Mouse (Mus musculus) stomach, embryonic 14.5 days (tissue): ENCODE results near the gene Clpsl2. TPM values are rescaled to one million over a fixed set of nuclear protein-coding genes. Genes with fewer than 3 reads are reported as not detected.
A peak's percentile ranks its signal among the peaks of the same experiment; 100 is the strongest.

Experiments
- ATAC-seq: fragments of 200-750 bp; cut with Nextera tagmentation; 2 replicates; pipeline ENCODE4 v1.8.0; 2017; ENCODE audit warnings: low read depth, moderate TSS enrichment; ENCODE audit not compliant: insufficient number of reproducible peaks, insufficient read depth, low FRiP score
- H3K27ac ChIP-seq: fragments of 300-500 bp; sonication (generic); 2 replicates; pipeline ENCODE4 v1.5.1; 2014; ENCODE audit warnings: mild to moderate bottlenecking, low read length, moderate library complexity, mixed read lengths
- H3K27me3 ChIP-seq: fragments of 300-500 bp; sonication (generic); 2 replicates; pipeline ENCODE4 v1.6.1; 2014; ENCODE audit warnings: low read length, control low read depth, mixed read lengths; ENCODE audit not compliant: control insufficient read depth, insufficient read depth
- H3K36me3 ChIP-seq: fragments of 300-500 bp; sonication (generic); 2 replicates; pipeline ENCODE4 v1.6.1; 2014; ENCODE audit warnings: mild to moderate bottlenecking, control low read depth, low read length, moderate library complexity, mixed read lengths; ENCODE audit not compliant: control insufficient read depth, insufficient read depth
- H3K4me1 ChIP-seq: fragments of 300-500 bp; sonication (generic); 2 replicates; pipeline ENCODE4 v1.6.1; 2014; ENCODE audit warnings: low read length, control low read depth, mixed read lengths; ENCODE audit not compliant: control insufficient read depth, insufficient read depth
- H3K4me2 ChIP-seq: fragments of 300-500 bp; sonication (generic); replicated peaks from 2 replicates; pipeline ENCODE4 v1.6.1; 2014; ENCODE audit warnings: low read depth, low read length, control low read depth
- H3K4me3 ChIP-seq: fragments of 300-500 bp; sonication (generic); 2 replicates; pipeline ENCODE4 v1.5.1; 2014; ENCODE audit warnings: low read depth, low read length, control low read depth
- H3K9ac ChIP-seq: fragments of 300-500 bp; sonication (generic); replicated peaks from 2 replicates; pipeline ENCODE4 v1.6.1; 2014; ENCODE audit warnings: low read depth, mild to moderate bottlenecking, control low read depth, low read length, moderate library complexity, mixed read lengths
- H3K9me3 ChIP-seq: fragments of 300-500 bp; sonication (generic); 2 replicates; pipeline ENCODE4 v1.6.1; 2016; ENCODE audit warnings: low read depth, low read length, control low read depth; ENCODE audit not compliant: control insufficient read depth
- WGBS: fragments of 180-500 bp; shearing (Covaris S2); extraction: QIAGEN DNeasy Blood & Tissue Kit; methylation state at CpG from one replicate; pipeline ENCODE4 v1.1.7; 2014; 5-methylcytosine and 5-hydroxymethylcytosine counted together
- polyA plus RNA-seq: library from polyadenylated mRNA; unstranded; fragments of >200 nt; fragmentation: Nextera tagmentation; extraction: Ambion mirVana; gene quantifications from 2 replicates; pipeline ENCODE4 v1.2.1, GENCODE M21; 2014

Clpsl2 gene
- polyA plus RNA-seq, 1 experiment from 2014 or later: not detected

DNA sequence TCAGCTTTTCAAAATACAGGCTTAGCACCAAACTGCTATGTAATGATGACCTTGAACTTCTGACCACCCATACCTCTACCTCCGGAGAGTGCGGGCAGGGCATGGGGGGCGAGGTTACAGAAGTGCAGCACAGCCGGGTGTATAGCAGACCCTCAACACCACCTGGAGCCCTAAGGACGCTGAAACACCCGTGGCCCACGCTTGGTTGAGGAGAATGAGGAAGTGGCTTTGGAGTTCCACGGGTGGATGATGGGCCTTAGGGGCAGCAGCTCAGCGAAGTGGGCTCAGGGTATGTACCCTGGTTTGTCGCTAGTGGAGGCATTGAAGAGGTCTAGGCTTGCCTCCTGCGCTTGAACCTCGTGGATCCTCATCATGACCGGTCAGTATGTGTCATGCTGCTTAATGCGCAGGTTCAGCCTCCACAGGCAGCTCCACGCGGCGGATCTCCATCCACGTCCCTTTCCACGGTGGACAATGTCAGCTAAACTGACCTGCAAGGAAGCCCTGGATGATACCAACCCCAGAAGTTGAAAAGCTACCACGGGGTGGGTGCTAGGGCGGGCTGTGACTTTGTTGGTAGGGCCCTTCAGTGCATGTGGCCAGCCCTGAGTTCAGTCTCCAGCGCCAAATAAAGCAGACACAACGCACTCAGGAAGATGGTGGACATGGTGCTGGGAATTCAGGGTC is 25.1 kb upstream of the Clpsl2 start:
- no peak overlapping the region for H3K4me3 ChIP-seq

DNA sequence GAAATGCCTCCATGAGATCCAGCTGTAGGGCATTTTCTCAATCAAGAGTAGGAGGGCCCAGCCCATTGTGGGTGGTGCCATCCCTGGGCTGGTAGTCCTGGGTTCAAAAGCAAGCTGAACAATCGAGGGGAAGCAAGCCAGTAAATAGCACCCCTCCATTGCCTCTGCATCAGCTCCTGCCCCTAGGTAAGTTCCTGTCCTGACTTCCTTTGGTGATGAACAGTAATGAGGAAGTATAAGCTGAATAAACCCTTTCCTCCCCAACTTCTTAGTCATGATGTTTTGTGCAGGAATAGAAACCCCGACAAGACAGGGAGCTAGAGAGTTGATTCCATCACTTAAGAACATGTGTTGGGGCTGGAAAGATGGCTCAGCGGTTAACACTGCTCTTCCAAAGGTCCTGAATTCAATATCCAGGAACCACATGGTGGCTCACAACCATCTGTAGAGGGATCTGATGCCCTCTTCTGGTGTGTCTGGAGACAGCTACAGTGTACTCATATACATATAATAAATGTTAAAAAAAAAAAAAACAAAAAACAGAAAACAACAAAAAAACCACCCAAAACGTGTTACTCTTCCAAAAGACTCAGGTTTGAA is 24.3 kb upstream of the Clpsl2 start:
- H3K4me2 ChIP-seq: no peak overlapping the region
- no peak overlapping the region for H3K9ac ChIP-seq
- 77% methylated on average over 4 of the region's 4 CpGs for WGBS
- no peaks in the 10 kb centered on the region for H3K27me3 ChIP-seq
- H3K4me1 ChIP-seq: peaks cover 13% of the 10 kb centered on the region; the same call in 1 of the 2 replicates
- no peak overlapping the region for H3K4me3 ChIP-seq
- no peaks in the 10 kb centered on the region for H3K9me3 ChIP-seq
- ATAC-seq: no peak
- H3K27ac ChIP-seq: no peak overlapping the region
- H3K36me3 ChIP-seq: no peaks in the 10 kb centered on the region

More for the DNA sequence above, 25.1 kb upstream of the Clpsl2 start:
- Histone ChIP-seq H3K9me3 (no peaks in the 10 kb centered on the region), H3K4me2 (peak overlapping the region; percentile 91; the same call in 1 of the 2 replicates), H3K9ac (no peak overlapping the region), H3K27ac (no peak overlapping the region), H3K4me1 (peaks cover 13% of the 10 kb centered on the region; the same call in 1 of the 2 replicates), H3K36me3 (no peaks in the 10 kb centered on the region), H3K27me3 (no peaks in the 10 kb centered on the region)
- 79% methylated on average over 23 of the region's 23 CpGs for WGBS
- no peak for ATAC-seq

DNA sequence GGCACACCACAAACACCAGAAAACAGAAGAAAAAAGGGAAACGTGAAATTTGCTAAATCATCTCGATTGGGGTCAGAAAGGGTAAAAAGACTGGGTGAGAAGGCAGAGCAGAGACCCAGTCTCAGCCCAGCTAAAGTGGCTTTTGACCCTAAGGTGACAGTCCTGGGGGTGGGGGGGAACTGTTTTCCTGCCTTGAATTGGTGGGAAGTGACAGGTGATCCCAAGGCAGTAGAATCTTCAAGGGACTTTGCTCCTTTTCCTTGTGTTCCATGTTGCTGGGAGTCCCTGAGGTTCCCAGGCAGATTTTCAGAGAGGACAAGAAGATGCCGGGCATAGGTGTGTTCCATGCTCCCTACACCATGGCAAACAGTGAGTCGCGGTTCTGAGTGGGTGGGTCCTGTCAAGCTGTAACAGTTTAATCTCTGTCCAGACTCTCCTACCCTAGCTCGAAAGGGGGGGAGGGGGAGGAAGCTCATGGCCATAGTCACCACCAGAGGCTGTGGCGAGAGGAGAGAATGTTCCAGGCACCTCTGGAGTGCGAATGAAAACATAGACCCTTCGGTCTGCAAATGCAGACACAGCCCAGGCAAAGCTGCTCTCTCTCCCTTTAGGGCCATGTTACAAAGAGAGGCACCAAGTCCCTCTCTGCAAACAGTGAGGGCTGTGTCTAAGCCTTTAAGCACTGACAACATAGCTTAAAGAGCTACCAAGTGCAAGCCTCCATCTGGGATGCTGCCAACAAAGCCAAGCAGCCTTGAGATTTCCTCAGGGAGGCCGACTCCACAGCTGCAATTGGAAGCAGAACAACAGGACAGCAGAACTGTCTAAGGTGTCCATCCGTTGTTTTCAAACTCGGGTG is 21.8 kb upstream of the Clpsl2 start:
- Histone ChIP-seq H3K9ac (no peak overlapping the region), H3K4me1 (peaks cover 7% of the 10 kb centered on the region; the same call in 1 of the 2 replicates), H3K36me3 (no peaks in the 10 kb centered on the region), H3K27ac (no peak overlapping the region), H3K27me3 (no peaks in the 10 kb centered on the region), H3K4me3 (no peak overlapping the region), H3K9me3 (no peaks in the 10 kb centered on the region), H3K4me2 (peak overlapping the region; percentile 19)
- 32% methylated on average over 12 of the region's 12 CpGs for WGBS
- no peak for ATAC-seq

DNA sequence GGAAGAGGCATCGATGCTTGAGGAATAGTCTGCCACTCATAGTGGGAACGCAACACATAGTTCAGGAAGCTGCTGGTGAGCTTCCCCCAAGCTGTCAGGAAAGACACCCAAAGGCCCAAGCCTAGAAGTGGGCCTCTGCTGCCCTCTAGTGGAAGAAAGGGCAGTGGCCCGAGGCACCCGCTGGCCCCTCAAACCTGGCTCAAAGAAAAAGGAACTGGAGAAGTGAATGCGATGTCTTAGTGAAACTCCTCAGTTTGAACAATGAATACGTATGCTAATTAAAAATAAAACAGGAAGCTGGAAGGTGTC is 21.2 kb upstream of the Clpsl2 start:
- WGBS: 3% methylated on average over 6 of the region's 6 CpGs
- ATAC-seq: no peak
- H3K4me2 ChIP-seq: peak overlapping the region; percentile 19
- no peak overlapping the region for H3K27ac ChIP-seq
- no peak overlapping the region for H3K9ac ChIP-seq
- H3K27me3 ChIP-seq: no peaks in the 10 kb centered on the region
- H3K9me3 ChIP-seq: no peaks in the 10 kb centered on the region
- no peaks in the 10 kb centered on the region for H3K36me3 ChIP-seq
- peaks cover 7% of the 10 kb centered on the region; the same call in 1 of the 2 replicates for H3K4me1 ChIP-seq
- H3K4me3 ChIP-seq: no peak overlapping the region

DNA sequence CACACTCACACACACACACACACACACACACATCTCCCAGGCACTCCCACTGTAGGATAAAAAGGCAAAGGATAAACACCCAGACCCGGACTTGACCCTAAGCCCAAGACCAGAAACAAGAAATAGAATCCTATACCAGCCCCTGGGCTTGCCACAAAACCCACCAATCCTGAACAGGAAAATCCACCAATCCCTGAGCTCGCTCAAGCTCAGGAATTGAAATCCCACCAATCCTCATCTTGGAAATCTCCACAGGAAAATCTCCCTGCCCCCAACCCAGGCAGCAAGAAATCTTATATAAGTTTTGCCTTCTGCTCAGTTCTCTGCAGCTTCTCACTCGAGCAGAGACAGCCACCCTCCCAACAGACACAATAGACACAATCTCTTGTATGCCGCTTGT is 20.1 kb upstream of the Clpsl2 start:
- H3K9ac ChIP-seq: no peak overlapping the region
- peaks cover 7% of the 10 kb centered on the region; the same call in 1 of the 2 replicates for H3K4me1 ChIP-seq
- WGBS: 65% methylated on average over 4 of the region's 4 CpGs
- H3K27me3 ChIP-seq: no peaks in the 10 kb centered on the region
- no peak overlapping the region for H3K4me2 ChIP-seq
- ATAC-seq: no peak
- no peak overlapping the region for H3K4me3 ChIP-seq
- H3K36me3 ChIP-seq: no peaks in the 10 kb centered on the region
- H3K9me3 ChIP-seq: no peaks in the 10 kb centered on the region
- no peak overlapping the region for H3K27ac ChIP-seq

DNA sequence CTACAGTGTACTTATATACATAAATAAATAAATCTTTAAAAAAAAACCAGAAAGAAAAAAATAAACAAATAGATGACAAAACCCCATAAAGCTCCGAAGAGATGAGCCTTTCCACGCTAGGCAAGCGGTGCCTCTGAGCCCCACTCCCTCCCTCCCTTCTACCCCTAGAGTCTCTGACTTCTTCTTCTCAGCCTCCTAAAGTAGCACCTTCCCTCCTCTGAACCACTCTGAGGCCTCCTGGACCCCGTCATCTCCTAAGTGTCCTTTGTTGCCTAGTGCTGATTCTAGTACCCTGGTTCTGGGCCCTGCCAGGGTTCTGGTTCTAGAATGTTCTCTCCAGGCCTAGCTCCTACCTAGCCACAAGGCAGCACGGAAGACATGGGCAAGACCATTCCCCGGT is 18.7 kb upstream of the Clpsl2 start, which contains the start of gene Armc12:
Armc12 (plus strand) TSS at position 301 of the 400 bp plus-strand sequence.
- no peaks in the 10 kb centered on the region for H3K9me3 ChIP-seq
- no peak within 1 kb of the TSS for H3K4me3 ChIP-seq
- H3K4me1 ChIP-seq: peaks cover 7% of the 10 kb centered on the region; the same call in 1 of the 2 replicates
- H3K27ac ChIP-seq: no peak within 1 kb of the TSS
- ATAC-seq: no peak
- no peak within 1 kb of the TSS for H3K9ac ChIP-seq
- 84% methylated on average over 6 of the region's 6 CpGs for WGBS
- no peak within 1 kb of the TSS for H3K4me2 ChIP-seq
- no peaks in the 10 kb centered on the region for H3K36me3 ChIP-seq
- no peaks in the 10 kb centered on the region for H3K27me3 ChIP-seq

DNA sequence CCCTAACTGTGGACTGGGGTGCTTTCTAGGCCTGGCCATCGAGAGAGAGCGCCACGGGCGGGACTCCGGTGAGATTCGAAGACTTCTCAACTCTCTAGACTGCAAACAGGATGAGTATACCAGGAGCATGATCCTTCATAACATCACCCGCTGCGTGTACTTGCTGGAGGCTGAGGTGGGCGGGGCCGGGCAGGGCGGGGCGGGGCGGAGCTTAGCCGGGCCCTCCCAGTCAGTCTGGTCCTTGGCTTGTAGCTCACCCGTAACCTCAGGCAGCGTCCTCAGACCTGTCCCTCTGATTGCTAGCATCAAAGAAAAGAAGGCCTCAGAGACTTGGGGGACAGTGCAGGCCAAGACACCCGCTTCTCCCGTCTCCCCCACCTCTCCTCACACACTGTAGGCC is 17.3 kb upstream of the Clpsl2 start:
- Histone ChIP-seq H3K27ac (no peak overlapping the region), H3K36me3 (no peaks in the 10 kb centered on the region), H3K4me3 (no peak overlapping the region), H3K9ac (no peak overlapping the region), H3K4me1 (peaks cover 7% of the 10 kb centered on the region; the same call in 1 of the 2 replicates), H3K4me2 (no peak overlapping the region), H3K27me3 (no peaks in the 10 kb centered on the region), H3K9me3 (no peaks in the 10 kb centered on the region)
- ATAC-seq: no peak
- 20% methylated on average over 18 of the region's 18 CpGs for WGBS

DNA sequence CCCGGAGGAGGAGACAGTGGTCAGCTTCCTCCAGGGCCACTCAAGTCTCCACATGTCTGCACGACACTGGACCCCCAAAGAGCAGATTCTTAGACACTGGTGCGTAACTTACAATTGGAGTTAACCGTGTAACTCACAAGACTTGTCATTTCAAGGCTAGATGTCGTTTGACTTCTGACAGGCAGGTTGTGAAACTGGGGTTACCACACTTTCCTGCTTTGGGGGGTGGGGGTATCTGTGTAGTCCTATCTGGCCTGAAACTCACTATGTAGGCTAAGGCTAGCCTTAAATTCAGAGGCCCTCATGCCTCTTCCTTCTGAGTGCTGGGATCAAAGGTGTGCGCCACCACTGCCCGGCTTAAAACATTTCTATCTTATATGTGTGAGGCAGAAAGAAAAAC is 16.7 kb upstream of the Clpsl2 start:
- H3K4me2 ChIP-seq: no peak overlapping the region
- WGBS: 83% methylated on average over 7 of the region's 7 CpGs
- H3K9me3 ChIP-seq: no peaks in the 10 kb centered on the region
- H3K27me3 ChIP-seq: no peaks in the 10 kb centered on the region
- H3K36me3 ChIP-seq: no peaks in the 10 kb centered on the region
- peaks cover 2% of the 10 kb centered on the region; the same call in 1 of the 2 replicates for H3K4me1 ChIP-seq
- H3K4me3 ChIP-seq: no peak overlapping the region
- no peak overlapping the region for H3K9ac ChIP-seq
- H3K27ac ChIP-seq: no peak overlapping the region
- ATAC-seq: no peak
